Mouse (Mus musculus): Measurements from ENCODE around the gene 1600014C10Rik.

Gene 1600014C10Rik

DNA sequence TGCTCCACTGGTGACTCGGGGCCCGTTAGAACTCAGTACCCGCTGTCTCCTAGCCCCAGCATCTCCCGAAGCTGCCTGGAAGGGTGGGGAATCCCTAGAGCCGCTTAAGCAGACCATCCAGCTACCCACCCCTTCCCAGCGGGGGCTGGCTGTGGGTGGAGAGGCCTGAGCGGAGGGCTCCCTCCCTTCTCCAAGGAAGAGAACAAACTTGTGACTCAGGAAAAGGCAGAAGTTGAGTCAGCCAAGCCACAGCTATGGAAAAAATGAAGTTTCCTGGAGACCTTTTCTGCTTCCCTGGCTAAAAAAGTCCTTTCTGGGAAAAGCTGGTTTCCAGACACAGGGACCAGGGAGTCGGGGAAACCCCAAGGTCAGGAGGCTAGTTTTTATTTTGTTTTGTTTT, 47.3 kb downstream of the 1600014C10Rik start:
- in situ Hi-C loops (cut with MboI; ENCODE audit: low pct_unique_long_range_greater_than_20kb in 1 of 2, low sequenced_read_pairs in 2 of 2, unreplicated experiment in 1 of 2): no loop called here

DNA sequence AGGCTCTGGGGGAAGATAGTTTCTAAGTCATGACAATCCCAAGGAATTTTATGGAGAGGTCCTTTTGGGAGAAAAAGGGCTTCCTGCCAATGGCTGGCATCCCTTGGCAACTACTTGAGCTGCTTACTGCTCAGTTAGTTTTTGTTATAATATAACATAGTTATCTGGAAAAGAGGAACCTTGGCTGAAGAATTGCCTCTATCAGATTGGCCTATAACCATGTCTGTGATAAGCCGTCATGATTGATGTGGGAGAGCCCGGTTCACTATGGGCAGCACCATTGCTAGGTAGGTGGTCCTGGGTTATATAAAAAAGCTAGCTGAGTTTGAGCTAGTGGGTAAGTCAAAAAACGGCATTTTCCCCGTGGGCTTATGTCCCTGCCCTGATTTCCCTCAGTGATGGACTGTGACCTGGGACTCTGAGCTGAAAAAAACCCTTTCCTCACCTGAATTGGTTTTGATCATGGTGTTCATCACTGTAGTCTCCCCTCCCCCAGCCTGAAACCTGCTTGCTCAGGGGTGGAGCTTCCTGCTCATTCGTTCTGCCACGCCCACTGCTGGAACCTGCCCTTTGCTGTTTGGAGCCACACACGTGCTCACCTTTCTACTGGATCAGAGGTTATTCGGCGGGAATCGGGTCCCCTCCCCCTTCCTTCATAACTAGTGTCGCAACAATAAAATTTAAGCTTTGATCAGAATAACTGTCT, 53.5 kb downstream of the 1600014C10Rik start:
- in situ Hi-C loops (cut with MboI; ENCODE audit: low pct_unique_long_range_greater_than_20kb in 1 of 2, low sequenced_read_pairs in 2 of 2, unreplicated experiment in 1 of 2): no loop called here

GRCm38 (mm10) chr7:38237140-38237539, 54.1 kb downstream of the 1600014C10Rik start:
- in situ Hi-C loops (cut with MboI; ENCODE audit: low pct_unique_long_range_greater_than_20kb in 1 of 2, low sequenced_read_pairs in 2 of 2, unreplicated experiment in 1 of 2): no loop called here

DNA sequence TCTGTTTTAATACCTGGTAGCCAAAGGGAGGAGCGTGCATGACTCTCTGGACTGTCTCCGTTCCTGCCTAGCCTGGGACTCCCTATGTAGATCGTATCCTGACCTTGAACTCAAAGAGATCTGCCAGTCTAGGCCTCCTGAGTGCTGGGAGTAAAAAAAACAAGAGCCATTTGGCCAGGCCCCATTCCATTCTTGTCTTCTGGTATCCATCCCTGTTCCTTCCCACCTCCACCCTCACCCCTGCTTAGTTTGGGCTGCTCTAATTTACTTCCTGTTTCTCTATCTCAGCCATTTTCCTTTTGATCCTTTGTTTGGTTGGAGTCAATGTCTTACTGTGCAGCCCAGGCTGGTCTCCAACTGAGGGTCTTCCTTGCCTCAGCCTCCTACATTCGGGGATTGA, 59.4 kb downstream of the 1600014C10Rik start:
- in situ Hi-C loops (cut with MboI; ENCODE audit: low pct_unique_long_range_greater_than_20kb in 1 of 2, low sequenced_read_pairs in 2 of 2, unreplicated experiment in 1 of 2): no loop called here

Measured in mouse embryonic stem cell (cell line).